Mouse (Mus musculus) heart, embryonic 13.5 days (tissue): ENCODE results near the gene Chd2. TPM values are rescaled to one million over a fixed set of nuclear protein-coding genes. Genes with fewer than 3 reads are reported as not detected.

ENCODE experiments used
- ATAC-seq: fragments of 200-750 bp; cut with Nextera tagmentation; 2 replicates; pipeline ENCODE4 v1.8.0; 2017; ENCODE audit warnings: moderate TSS enrichment; ENCODE audit not compliant: insufficient number of reproducible peaks, low FRiP score, low TSS enrichment; ENCODE audit errors: extremely low read depth
- H3K27ac ChIP-seq: fragments of 300-500 bp; sonication (generic); replicated peaks from 2 replicates; pipeline ENCODE4 v1.5.1; 2015; ENCODE audit warnings: moderate library complexity, mild to moderate bottlenecking, inconsistent platforms
- H3K27me3 ChIP-seq: fragments of 300-500 bp; sonication (generic); replicated peaks from 2 replicates; pipeline ENCODE4 v1.6.1; 2015; ENCODE audit warnings: mild to moderate bottlenecking, inconsistent platforms
- H3K36me3 ChIP-seq: fragments of 300-500 bp; sonication (generic); 2 replicates; pipeline ENCODE4 v1.6.1; 2015; ENCODE audit warnings: mild to moderate bottlenecking, inconsistent platforms
- H3K4me1 ChIP-seq: fragments of 300-500 bp; sonication (generic); 2 replicates; pipeline ENCODE4 v1.6.1; 2015; ENCODE audit warnings: inconsistent platforms
- H3K4me2 ChIP-seq: fragments of 300-500 bp; sonication (generic); 2 replicates; pipeline ENCODE4 v1.6.1; 2015; ENCODE audit warnings: inconsistent platforms, mild to moderate bottlenecking, moderate library complexity
- H3K4me3 ChIP-seq: fragments of 300-500 bp; sonication (generic); 2 replicates; pipeline ENCODE4 v1.5.1; 2015; ENCODE audit warnings: moderate library complexity, mild to moderate bottlenecking, inconsistent platforms
- H3K9ac ChIP-seq: fragments of 300-500 bp; sonication (generic); 2 replicates; pipeline ENCODE4 v1.6.1; 2015; ENCODE audit warnings: inconsistent platforms, mild to moderate bottlenecking, moderate library complexity
- H3K9me3 ChIP-seq: fragments of 300-500 bp; sonication (generic); 2 replicates; pipeline ENCODE4 v1.6.1; 2016; ENCODE audit warnings: inconsistent platforms
- WGBS: fragments of 180-500 bp; shearing (Covaris S2); methylation state at CpG from one replicate; pipeline ENCODE4 v1.1.7; 2015; ENCODE audit warnings: mixed read lengths; 5-methylcytosine and 5-hydroxymethylcytosine counted together
- polyA plus RNA-seq: library from polyadenylated mRNA; unstranded; fragments of >200 nt; fragmentation: Nextera tagmentation; extraction: Ambion mirVana; gene quantifications from 2 replicates; pipeline ENCODE4 v1.2.1, GENCODE M21; 2015

The Chd2 gene
- polyA plus RNA-seq, 1 experiment from 2014 or later, result 31.3 TPM

- Histone ChIP-seq H3K9me3 (no peaks in the 10 kb centered on the region), H3K36me3 (no peaks in the 10 kb centered on the region), H3K4me3 (peak overlapping the region; percentile 48), H3K27me3 (peaks cover 60% of the 10 kb centered on the region), H3K4me1 (peaks cover 38% of the 10 kb centered on the region), H3K9ac (peak overlapping the region; percentile 15), H3K4me2 (peak overlapping the region; percentile 65), H3K27ac (no peak overlapping the region)
- ATAC-seq, result no peak
- 8% methylated on average over 19 of the region's 19 CpGs for WGBS
These were observed 142.7 kb downstream of the Chd2 start for GRCm38 (mm10) chr7:73398806-73399442.

- Histone ChIP-seq H3K4me1 (peaks cover 40% of the 10 kb centered on the region), H3K4me2 (peak overlapping the region; percentile 65), H3K9ac (peak overlapping the region; percentile 15; the same call in 1 of the 2 replicates), H3K4me3 (peak overlapping the region; percentile 48), H3K27ac (no peak overlapping the region), H3K9me3 (no peaks in the 10 kb centered on the region), H3K27me3 (peaks cover 65% of the 10 kb centered on the region), H3K36me3 (no peaks in the 10 kb centered on the region)
- WGBS, result 7% methylated on average over 11 of the region's 11 CpGs
- 0 out of 2 replicates have a peak, but pooled peaks have one; percentile 35 for ATAC-seq
These were observed 143.3 kb downstream of the Chd2 start for GRCm38 (mm10) chr7:73398319-73398718.

- Histone ChIP-seq H3K4me2 (peak overlapping the region; percentile 98), H3K4me3 (peak overlapping the region; percentile 76; the same call in 1 of the 2 replicates), H3K27me3 (peaks cover 74% of the 10 kb centered on the region), H3K4me1 (peaks cover 47% of the 10 kb centered on the region), H3K27ac (no peak overlapping the region), H3K36me3 (no peaks in the 10 kb centered on the region), H3K9ac (no peak overlapping the region), H3K9me3 (no peaks in the 10 kb centered on the region)
- WGBS, result 70% methylated on average over 4 of the region's 4 CpGs
- no peak for ATAC-seq
These were observed 147.6 kb downstream of the Chd2 start for GRCm38 (mm10) chr7:73394013-73394409.

GRCm38 (mm10) chr7:73393307-73394012 lies 148.2 kb downstream of the Chd2 start:
- Histone ChIP-seq H3K9me3 (no peaks in the 10 kb centered on the region), H3K36me3 (no peaks in the 10 kb centered on the region), H3K4me1 (peaks cover 42% of the 10 kb centered on the region), H3K9ac (peak overlapping the region; percentile 88; the same call in 1 of the 2 replicates), H3K27ac (0 out of 2 replicates have a peak overlapping the region, but pooled peaks have one; percentile 86), H3K4me3 (peak overlapping the region; percentile 76), H3K27me3 (peaks cover 72% of the 10 kb centered on the region), H3K4me2 (peak overlapping the region; percentile 98)
- ATAC-seq, result no peak
- WGBS, result 49% methylated on average over 9 of the region's 9 CpGs

GRCm38 (mm10) chr7:73392359-73392758 lies 149.3 kb downstream of the Chd2 start:
- no peaks in the 10 kb centered on the region for H3K36me3 ChIP-seq
- ATAC-seq, result no peak
- peaks cover 72% of the 10 kb centered on the region for H3K27me3 ChIP-seq
- peaks cover 33% of the 10 kb centered on the region for H3K4me1 ChIP-seq
- H3K9me3 ChIP-seq, result no peaks in the 10 kb centered on the region
- 5% methylated on average over 9 of the region's 9 CpGs for WGBS
- H3K4me2 ChIP-seq, result peak overlapping the region; percentile 98
- peak overlapping the region; percentile 76 for H3K4me3 ChIP-seq
- H3K27ac ChIP-seq, result peak overlapping the region; percentile 86
- H3K9ac ChIP-seq, result peak overlapping the region; percentile 88

GRCm38 (mm10) chr7:73391518-73392321 lies 149.9 kb downstream of the Chd2 start:
- Histone ChIP-seq H3K9me3 (no peaks in the 10 kb centered on the region), H3K4me1 (peaks cover 33% of the 10 kb centered on the region), H3K4me2 (peak overlapping the region; percentile 98), H3K27me3 (peaks cover 72% of the 10 kb centered on the region), H3K4me3 (peak overlapping the region; percentile 76), H3K36me3 (no peaks in the 10 kb centered on the region), H3K27ac (peak overlapping the region; percentile 86), H3K9ac (peak overlapping the region; percentile 88)
- no peak for ATAC-seq
- under 1% methylated on average over 39 of the region's 39 CpGs for WGBS

DNA sequence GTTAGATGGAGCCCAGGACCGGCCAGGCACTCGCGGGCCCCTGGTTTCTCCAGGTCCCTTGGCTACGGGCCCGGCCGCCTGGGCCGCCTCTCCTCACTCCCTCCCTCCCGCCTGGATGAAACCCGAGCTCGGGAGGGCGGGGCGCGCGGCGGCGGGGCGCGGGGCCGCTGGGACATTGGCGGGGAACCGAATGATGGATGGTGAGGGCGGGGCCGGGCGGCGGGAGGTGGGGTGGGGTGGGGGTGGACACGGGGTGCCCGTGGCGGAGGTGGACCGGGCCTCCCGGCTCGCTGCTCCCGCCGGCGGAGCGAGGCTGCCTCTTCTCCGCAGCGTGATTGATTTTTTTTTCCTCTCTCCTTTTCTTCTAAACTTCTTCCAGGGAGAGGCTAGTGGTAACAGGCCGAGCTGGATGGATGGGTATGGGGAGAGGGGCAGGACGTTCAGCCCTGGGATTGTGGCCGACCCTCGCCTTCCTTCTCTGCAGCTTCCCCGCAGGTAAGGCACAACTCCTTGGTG lies 150.6 kb downstream of the Chd2 start:
- peak overlapping the region; percentile 98 for H3K4me2 ChIP-seq
- no peaks in the 10 kb centered on the region for H3K36me3 ChIP-seq
- H3K27ac ChIP-seq, result peak overlapping the region; percentile 86
- peak; percentile 84; the same call in 1 of the 2 replicates for ATAC-seq
- peaks cover 72% of the 10 kb centered on the region for H3K27me3 ChIP-seq
- H3K9me3 ChIP-seq, result no peaks in the 10 kb centered on the region
- WGBS, result 0% methylated on average over 25 of the region's 42 CpGs
- H3K9ac ChIP-seq, result peak overlapping the region; percentile 88
- peak overlapping the region; percentile 76 for H3K4me3 ChIP-seq
- peaks cover 33% of the 10 kb centered on the region for H3K4me1 ChIP-seq

GRCm38 (mm10) chr7:73390426-73391001 lies 151.1 kb downstream of the Chd2 start:
- Histone ChIP-seq H3K4me3 (peak overlapping the region; percentile 76), H3K4me2 (peak overlapping the region; percentile 98), H3K9me3 (no peaks in the 10 kb centered on the region), H3K27ac (peak overlapping the region; percentile 36; the same call in 1 of the 2 replicates), H3K4me1 (peaks cover 33% of the 10 kb centered on the region), H3K36me3 (no peaks in the 10 kb centered on the region), H3K9ac (peak overlapping the region; percentile 88), H3K27me3 (peaks cover 70% of the 10 kb centered on the region)
- ATAC-seq, result no peak
- 3% methylated on average over 18 of the region's 18 CpGs for WGBS

DNA sequence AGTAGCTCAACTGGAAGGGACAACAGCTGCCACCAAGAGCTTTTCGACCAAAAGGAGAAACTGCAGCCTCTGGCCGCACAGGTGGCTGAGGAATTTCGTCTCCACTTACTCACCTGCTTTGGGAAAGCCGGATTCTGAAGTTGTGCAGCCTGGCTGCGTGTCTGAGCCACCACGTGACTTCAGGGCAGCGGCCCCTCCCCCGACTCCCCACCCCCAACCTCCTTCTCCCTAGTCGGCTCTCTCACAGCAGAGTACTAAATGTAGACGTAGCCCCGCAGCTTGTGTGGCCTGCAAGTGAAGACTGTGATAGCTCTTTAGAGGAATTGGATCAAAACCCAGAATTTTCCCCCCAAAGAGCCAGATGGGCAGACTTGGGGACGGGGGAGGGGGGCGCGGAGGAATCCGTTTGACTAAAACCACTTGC lies 151.7 kb downstream of the Chd2 start:
- H3K27me3 ChIP-seq, result peaks cover 69% of the 10 kb centered on the region
- H3K4me1 ChIP-seq, result peaks cover 33% of the 10 kb centered on the region
- H3K36me3 ChIP-seq, result no peaks in the 10 kb centered on the region
- ATAC-seq, result no peak
- peak overlapping the region; percentile 76 for H3K4me3 ChIP-seq
- no peaks in the 10 kb centered on the region for H3K9me3 ChIP-seq
- peak overlapping the region; percentile 98 for H3K4me2 ChIP-seq
- 1% methylated on average over 15 of the region's 15 CpGs for WGBS
- H3K9ac ChIP-seq, result peak overlapping the region; percentile 88
- no peak overlapping the region for H3K27ac ChIP-seq

GRCm38 (mm10) chr7:73389419-73389818 lies 152.2 kb downstream of the Chd2 start:
- WGBS, result 12% methylated on average over 9 of the region's 9 CpGs
- peak overlapping the region; percentile 76 for H3K4me3 ChIP-seq
- peaks cover 33% of the 10 kb centered on the region for H3K4me1 ChIP-seq
- no peak overlapping the region for H3K27ac ChIP-seq
- no peak for ATAC-seq
- H3K4me2 ChIP-seq, result peak overlapping the region; percentile 98
- H3K9ac ChIP-seq, result peak overlapping the region; percentile 88
- no peaks in the 10 kb centered on the region for H3K9me3 ChIP-seq
- no peaks in the 10 kb centered on the region for H3K36me3 ChIP-seq
- peaks cover 71% of the 10 kb centered on the region for H3K27me3 ChIP-seq
